Mouse (Mus musculus) hindbrain, embryonic 16.5 days (tissue): ENCODE measurements at regions not wholly inside any gene's neighbourhood (a gene's known extent, or its start where the extent isn't known, plus 50 kb on each side); places are given as distances from the start of the nearest gene placed in this dataset.
A peak's percentile ranks its signal among the peaks of the same experiment; 100 is the strongest.

Source experiments
- ATAC-seq: fragments of 200-750 bp; cut with Nextera tagmentation; 2 replicates; pipeline ENCODE4 v1.8.0; 2017; ENCODE audit warnings: moderate TSS enrichment, moderate library complexity
- H3K27ac ChIP-seq: fragments of 300-500 bp; sonication (generic); 2 replicates; pipeline ENCODE4 v1.5.1; 2014; ENCODE audit warnings: low read depth, mild to moderate bottlenecking, control low read depth, low read length, moderate library complexity
- H3K27me3 ChIP-seq: fragments of 300-500 bp; sonication (generic); replicated peaks from 2 replicates; pipeline ENCODE4 v1.6.1; 2014; ENCODE audit warnings: low read length; ENCODE audit not compliant: control insufficient read depth, insufficient read depth
- H3K36me3 ChIP-seq: fragments of 300-500 bp; sonication (generic); 2 replicates; pipeline ENCODE4 v1.6.1; 2014; ENCODE audit warnings: mild to moderate bottlenecking, low read length, moderate library complexity, mixed read lengths; ENCODE audit not compliant: control insufficient read depth, insufficient read depth
- H3K4me1 ChIP-seq: fragments of 300-500 bp; sonication (generic); 2 replicates; pipeline ENCODE4 v1.6.1; 2014; ENCODE audit warnings: low read depth, low read length; ENCODE audit not compliant: control insufficient read depth, insufficient read depth
- H3K4me2 ChIP-seq: fragments of 300-500 bp; sonication (generic); 2 replicates; pipeline ENCODE4 v1.6.1; 2014; ENCODE audit warnings: mild to moderate bottlenecking, low read length, control low read depth, moderate library complexity
- H3K4me3 ChIP-seq: fragments of 300-500 bp; sonication (generic); 2 replicates; pipeline ENCODE4 v1.5.1; 2014; ENCODE audit warnings: mild to moderate bottlenecking, low read length, control low read depth, moderate library complexity
- H3K9ac ChIP-seq: fragments of 300-500 bp; sonication (generic); 2 replicates; pipeline ENCODE4 v1.6.1; 2014; ENCODE audit warnings: low read depth, mild to moderate bottlenecking, control low read depth, low read length, moderate library complexity
- H3K9me3 ChIP-seq: fragments of 300-500 bp; sonication (generic); 2 replicates; pipeline ENCODE4 v1.6.1; 2014; ENCODE audit warnings: mild to moderate bottlenecking, low read length, moderate library complexity; ENCODE audit not compliant: control insufficient read depth
- WGBS: fragments of 180-500 bp; shearing (Covaris S2); extraction: QIAGEN DNeasy Blood & Tissue Kit; methylation state at CpG from one replicate; pipeline ENCODE4 v1.1.7; 2014; 5-methylcytosine and 5-hydroxymethylcytosine counted together

DNA sequence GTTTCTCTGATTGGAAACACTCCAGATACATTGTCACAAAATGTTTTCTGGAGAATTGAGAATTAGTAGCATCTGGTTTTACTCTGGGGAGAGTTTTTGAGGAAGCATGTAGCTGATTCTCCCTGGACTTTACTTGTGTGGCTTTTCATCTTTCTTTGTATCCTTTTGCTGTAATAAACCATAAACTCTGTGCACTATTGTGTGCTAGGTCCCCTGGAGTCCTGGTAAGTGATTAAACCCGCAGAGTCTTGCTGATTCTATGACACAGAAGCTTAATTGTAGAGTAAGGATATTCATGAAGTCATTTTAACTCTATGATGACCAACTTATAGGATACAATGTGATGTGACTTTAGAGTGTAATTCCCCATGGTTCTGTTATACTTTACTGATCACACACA lies 486.1 kb upstream of the Slc39a10 start:
- Histone ChIP-seq H3K9me3 (no peaks in the 10 kb centered on the region), H3K9ac (no peak overlapping the region), H3K27me3 (no peaks in the 10 kb centered on the region), H3K4me1 (no peaks in the 10 kb centered on the region), H3K36me3 (no peaks in the 10 kb centered on the region), H3K4me2 (no peak overlapping the region), H3K4me3 (no peak overlapping the region), H3K27ac (no peak overlapping the region)
- 12% methylated on average over 1 of the region's 1 CpGs for WGBS
- ATAC-seq: no peak

GRCm38 (mm10) chr1:47339718-47340439 lies 447.2 kb upstream of the Slc39a10 start:
- Histone ChIP-seq H3K4me2 (no peak overlapping the region), H3K4me3 (no peak overlapping the region), H3K27ac (no peak overlapping the region), H3K27me3 (no peaks in the 10 kb centered on the region), H3K9ac (no peak overlapping the region), H3K9me3 (no peaks in the 10 kb centered on the region), H3K4me1 (no peaks in the 10 kb centered on the region), H3K36me3 (no peaks in the 10 kb centered on the region)
- 90% methylated on average over 3 of the region's 3 CpGs for WGBS
- no peak for ATAC-seq

GRCm38 (mm10) chr1:47310572-47311075 lies 418.0 kb upstream of the Slc39a10 start:
- H3K27ac ChIP-seq: no peak overlapping the region
- no peak overlapping the region for H3K4me3 ChIP-seq
- no peaks in the 10 kb centered on the region for H3K27me3 ChIP-seq
- ATAC-seq: no peak
- H3K9me3 ChIP-seq: no peaks in the 10 kb centered on the region
- WGBS: 64% methylated on average over 2 of the region's 2 CpGs
- no peak overlapping the region for H3K4me2 ChIP-seq
- H3K9ac ChIP-seq: no peak overlapping the region
- no peaks in the 10 kb centered on the region for H3K4me1 ChIP-seq
- no peaks in the 10 kb centered on the region for H3K36me3 ChIP-seq

- no peak for ATAC-seq
- Histone ChIP-seq H3K9me3 (no peaks in the 10 kb centered on the region), H3K4me2 (no peak overlapping the region), H3K4me1 (no peaks in the 10 kb centered on the region), H3K27me3 (no peaks in the 10 kb centered on the region), H3K36me3 (no peaks in the 10 kb centered on the region), H3K27ac (no peak overlapping the region), H3K9ac (no peak overlapping the region), H3K4me3 (no peak overlapping the region)
Observed at GRCm38 (mm10) chr1:47306961-47307360, 414.3 kb upstream of the Slc39a10 start.

DNA sequence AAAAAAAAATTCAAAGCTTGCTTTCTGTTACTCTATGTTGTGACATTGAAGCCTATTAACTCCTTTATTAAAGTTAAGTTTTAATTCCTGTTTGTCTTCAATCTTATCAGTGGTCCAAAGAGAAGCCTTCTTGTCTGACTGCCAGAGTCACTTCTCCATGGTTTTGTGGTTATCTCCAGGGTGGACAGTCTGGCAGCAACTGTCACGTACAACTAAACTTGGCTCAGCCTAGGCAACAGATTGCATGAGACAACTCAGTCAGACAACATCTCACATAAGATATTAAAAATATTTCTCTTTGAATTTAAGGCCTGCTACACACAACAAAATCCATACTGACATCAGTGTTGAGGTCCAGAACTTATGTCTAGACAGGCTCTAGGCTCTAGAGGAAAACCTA lies 406.7 kb upstream of the Slc39a10 start:
- no peak for ATAC-seq
- no peak overlapping the region for H3K4me3 ChIP-seq
- H3K9me3 ChIP-seq: no peaks in the 10 kb centered on the region
- no peak overlapping the region for H3K4me2 ChIP-seq
- H3K4me1 ChIP-seq: no peaks in the 10 kb centered on the region
- no peaks in the 10 kb centered on the region for H3K36me3 ChIP-seq
- H3K9ac ChIP-seq: no peak overlapping the region
- H3K27ac ChIP-seq: no peak overlapping the region
- 82% methylated on average over 1 of the region's 1 CpGs for WGBS
- H3K27me3 ChIP-seq: no peaks in the 10 kb centered on the region

DNA sequence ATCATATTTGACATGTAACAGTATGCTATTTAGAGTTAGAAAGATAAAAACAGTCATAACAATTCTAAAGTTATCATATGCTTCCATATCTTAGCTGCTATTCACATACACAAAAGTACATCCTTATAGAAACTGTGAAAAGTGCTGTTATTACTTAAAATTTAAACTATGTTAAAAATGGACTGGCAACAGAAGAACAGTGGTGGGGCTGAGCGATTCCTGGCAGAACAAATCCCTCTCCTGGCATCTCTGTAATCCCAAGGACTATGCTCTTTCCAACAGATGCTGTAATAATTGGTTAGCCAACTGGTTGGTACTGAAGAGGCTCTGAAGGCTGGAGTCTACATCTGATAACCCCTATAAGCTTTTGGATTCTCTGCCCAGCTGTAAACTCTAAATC lies 393.0 kb upstream of the Slc39a10 start:
- Histone ChIP-seq H3K4me2 (no peak overlapping the region), H3K36me3 (no peaks in the 10 kb centered on the region), H3K9ac (no peak overlapping the region), H3K27me3 (no peaks in the 10 kb centered on the region), H3K4me1 (no peaks in the 10 kb centered on the region), H3K4me3 (no peak overlapping the region), H3K27ac (no peak overlapping the region), H3K9me3 (no peaks in the 10 kb centered on the region)
- WGBS: 69% methylated on average over 1 of the region's 1 CpGs
- no peak for ATAC-seq

- no peaks in the 10 kb centered on the region for H3K36me3 ChIP-seq
- H3K27ac ChIP-seq: peak overlapping the region; percentile 55
- peaks cover 10% of the 10 kb centered on the region for H3K4me1 ChIP-seq
- ATAC-seq: peak; percentile 82
- H3K4me2 ChIP-seq: no peak overlapping the region
- no peak overlapping the region for H3K4me3 ChIP-seq
- no peaks in the 10 kb centered on the region for H3K27me3 ChIP-seq
- no peak overlapping the region for H3K9ac ChIP-seq
- no peaks in the 10 kb centered on the region for H3K9me3 ChIP-seq
- 36% methylated on average over 5 of the region's 5 CpGs for WGBS
Observed at GRCm38 (mm10) chr1:47278321-47279020, 385.8 kb upstream of the Slc39a10 start.

DNA sequence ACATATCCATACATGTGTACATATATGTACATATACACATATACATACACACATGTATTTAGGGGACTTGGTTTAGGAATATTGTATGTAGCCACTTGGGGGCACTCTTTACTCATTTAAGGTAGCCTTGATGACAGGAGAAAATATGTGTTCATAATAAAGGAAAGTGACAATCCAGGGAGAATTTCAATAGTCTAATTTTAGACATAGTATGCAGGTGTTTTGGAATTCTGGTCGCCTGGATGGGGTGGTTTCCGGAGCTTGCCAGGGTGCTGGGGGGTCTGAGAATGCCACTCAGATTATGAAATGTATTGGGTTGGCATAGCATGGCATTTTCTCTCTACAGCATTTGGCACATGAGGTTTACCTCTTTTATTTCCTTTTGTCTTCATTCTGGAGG lies 385.2 kb upstream of the Slc39a10 start:
- 10% methylated on average over 2 of the region's 2 CpGs for WGBS
- Histone ChIP-seq H3K4me3 (no peak overlapping the region), H3K9ac (no peak overlapping the region), H3K27me3 (no peaks in the 10 kb centered on the region), H3K27ac (peak overlapping the region; percentile 55), H3K36me3 (no peaks in the 10 kb centered on the region), H3K4me1 (peaks cover 10% of the 10 kb centered on the region), H3K9me3 (no peaks in the 10 kb centered on the region), H3K4me2 (0 out of 2 replicates have a peak overlapping the region, but pooled peaks have one; percentile 9)
- ATAC-seq: peak; percentile 83

- no peak for ATAC-seq
- H3K27me3 ChIP-seq: no peaks in the 10 kb centered on the region
- no peak overlapping the region for H3K27ac ChIP-seq
Observed at GRCm38 (mm10) chr1:47272131-47272530, 379.5 kb upstream of the Slc39a10 start.

More at GRCm38 (mm10) chr1:47272131-47272530, 379.5 kb upstream of the Slc39a10 start:
- H3K4me2 ChIP-seq: no peak overlapping the region
- no peaks in the 10 kb centered on the region for H3K36me3 ChIP-seq
- H3K9me3 ChIP-seq: no peaks in the 10 kb centered on the region
- H3K4me3 ChIP-seq: no peak overlapping the region
- no peaks in the 10 kb centered on the region for H3K4me1 ChIP-seq
- no peak overlapping the region for H3K9ac ChIP-seq
